Mouse (Mus musculus) cortical plate, adult 2 months (tissue): ENCODE data around the gene Ankrd22.

Source experiments
- CTCF ChIP-seq: fragments of 200-500 bp; IDR thresholded peaks from 2 replicates; pipeline ENCODE4 v1.5.1; 2011; ENCODE audit warnings: mild to moderate bottlenecking, control low read depth, low read length; ENCODE audit not compliant: insufficient read depth; ENCODE audit errors: extremely low read depth
- POLR2A ChIP-seq: fragments of 200-500 bp; IDR thresholded peaks from 2 replicates; pipeline ENCODE4 v1.6.1; 2011; ENCODE audit warnings: mild to moderate bottlenecking, low read length, control low read depth; ENCODE audit not compliant: insufficient read depth; ENCODE audit errors: extremely low read depth

DNA sequence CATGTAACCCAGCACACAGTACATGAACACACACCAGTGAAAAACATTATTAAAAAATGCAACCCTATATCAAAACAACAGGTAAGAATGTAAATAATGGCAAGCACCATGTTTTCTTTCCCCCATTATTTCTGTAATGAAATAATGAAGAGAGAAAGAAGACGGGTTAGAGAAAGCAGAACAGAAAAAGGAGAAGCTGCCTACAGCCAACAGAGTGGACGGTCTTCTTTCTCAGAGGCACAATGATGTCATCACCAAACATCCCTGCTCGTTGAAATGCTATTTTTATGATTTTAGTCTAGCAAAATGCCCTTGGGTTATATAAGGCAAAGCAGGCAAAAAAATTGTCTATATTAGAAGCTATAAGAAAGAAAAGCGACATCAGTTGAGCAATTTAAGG is 17.4 kb downstream of the Ankrd22 start:
- TF ChIP-seq POLR2A: no peak
- TF ChIP-seq CTCF: no peak
